Mouse (Mus musculus) heart, postnatal 25 days (tissue): Measurements from ENCODE around the gene Asb17. TPM values are rescaled to one million over a fixed set of nuclear protein-coding genes. Genes with fewer than 3 reads are reported as not detected.
"Not testable (repeated sequence)": the region's sequence is repeated elsewhere in the genome, so short reads cannot be mapped to it uniquely, and the experiment has no call there.

Experiments used
- DNase-seq: peaks from one replicate; pipeline ENCODE4 v3.0.0; 2022; ENCODE audit warnings: low spot score
- intact Hi-C: fragments of 180-260 bp; cut with DNase I; formaldehyde crosslinking; loops from one replicate; pipeline ENCODE4 v1.15.1; 2025
- total RNA-seq, 2 experiments: library from RNA; stranded (reverse); gene quantifications; 2 replicates each; pipeline ENCODE4 v1.2.3; 2021

Gene Asb17
- not detected for total RNA-seq

DNA sequence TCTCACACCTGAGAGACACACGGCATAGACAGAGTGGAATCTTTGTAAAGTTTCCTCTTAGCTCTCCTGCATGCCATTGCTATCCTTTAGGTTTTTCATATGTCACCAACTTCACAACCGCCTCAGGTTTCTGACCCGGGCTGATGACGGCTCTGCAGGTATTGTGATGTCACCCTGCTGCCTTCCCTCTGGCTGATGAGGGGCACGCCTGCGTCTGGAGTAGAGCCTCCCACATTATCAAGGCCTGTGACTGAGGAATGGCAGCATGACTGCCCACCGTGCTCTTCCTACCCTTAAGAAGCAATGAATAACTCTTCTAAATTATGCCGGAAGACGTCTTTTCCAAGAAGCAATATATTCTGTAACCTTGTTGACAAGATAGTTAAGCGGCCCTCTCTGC is at the start of gene Asb17:
TSS of gene Asb17 (plus strand) at position 180 of the 400 bp plus-strand sequence.
- intact Hi-C loops, result no loop called here

GRCm38 (mm10) chr3:153797574-153797973 is 46.4 kb upstream of the Asb17 start:
- intact Hi-C loops, result no loop called here
- DNase-seq, result no peak

More for the DNA sequence above, at the start of gene Asb17:
- no peak for DNase-seq

GRCm38 (mm10) chr3:153799603-153800002 is 44.4 kb upstream of the Asb17 start:
- intact Hi-C loops, result no loop called here
- no peak for DNase-seq

DNA sequence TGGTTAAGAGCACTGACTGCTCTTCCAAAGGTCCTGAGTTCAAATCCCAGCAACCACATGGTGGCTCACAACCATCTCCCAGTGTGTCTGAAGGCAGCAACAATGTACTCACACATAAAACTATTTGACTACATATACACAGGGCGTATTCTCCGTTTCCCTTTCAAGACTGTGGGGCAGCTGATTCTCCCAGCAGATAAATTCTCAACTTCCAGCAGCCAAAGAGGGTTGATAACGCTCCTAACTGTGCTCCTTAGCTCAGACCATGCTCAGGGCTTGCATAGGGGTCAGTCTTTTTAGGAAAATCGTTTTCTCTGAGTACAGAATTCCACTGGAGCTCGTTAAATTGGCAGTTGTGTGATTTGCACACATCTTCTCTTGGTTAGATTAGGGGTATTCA is 43.3 kb upstream of the Asb17 start:
- intact Hi-C loops, result no loop called here
- no peak for DNase-seq

DNA sequence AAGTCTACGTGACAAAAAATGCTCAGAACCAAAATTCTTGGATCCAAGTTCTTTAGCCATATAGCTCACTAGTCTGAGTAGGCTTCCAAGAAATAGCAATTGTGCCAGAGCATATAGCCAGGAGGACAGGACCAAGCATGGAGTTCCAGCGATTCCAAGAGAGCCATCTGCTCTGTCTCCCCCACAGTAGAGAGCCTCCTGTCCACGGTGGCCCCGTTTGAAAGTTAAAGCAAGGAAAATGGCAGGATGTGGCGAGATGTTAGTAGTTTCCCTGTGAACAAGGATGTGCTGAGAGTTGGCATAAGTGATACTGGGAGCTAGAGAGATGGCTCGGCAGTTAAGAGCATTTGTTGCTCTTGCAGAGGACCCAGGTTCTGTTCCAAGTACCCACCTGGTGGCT is 42.5 kb upstream of the Asb17 start:
- intact Hi-C loops, result no loop called here

GRCm38 (mm10) chr3:153802640-153803039 is 41.4 kb upstream of the Asb17 start:
- DNase-seq, result no peak
- intact Hi-C loops, result no loop called here

More for the DNA sequence above, 42.5 kb upstream of the Asb17 start:
- no peak for DNase-seq

DNA sequence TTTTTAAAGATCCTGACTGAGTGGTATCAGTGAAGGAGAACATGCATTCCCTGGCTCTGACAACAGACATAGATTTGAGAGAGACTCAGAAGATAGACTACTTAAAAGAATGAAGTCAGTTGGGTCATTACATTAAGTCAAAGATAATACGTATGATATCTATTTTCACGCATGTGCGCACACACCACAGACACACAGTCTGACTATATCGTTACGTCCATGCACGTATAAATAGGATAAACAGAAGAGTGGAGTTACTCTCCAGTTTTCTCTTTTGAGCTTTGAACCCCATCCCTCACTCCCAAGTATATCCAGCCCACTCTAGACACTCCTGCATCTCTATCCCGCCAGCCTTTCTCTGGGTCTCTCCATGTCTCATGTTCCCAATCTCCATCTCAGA is 40.0 kb upstream of the Asb17 start:
- intact Hi-C loops, result no loop called here
- no peak for DNase-seq

GRCm38 (mm10) chr3:153806077-153806772 is 37.8 kb upstream of the Asb17 start:
- DNase-seq, result peak; percentile 44
- intact Hi-C loops, result loop anchor here (2.0 to 5.0 kb wide), 4 partner anchors 79 to 1023 kb away; partner anchors contain the start of gene St6galnac3

- DNase-seq, result no peak
- intact Hi-C loops, result loop anchor here (2.0 to 5.0 kb wide), 4 partner anchors 80 to 1024 kb away; partner anchors contain the start of gene St6galnac3
Observed at GRCm38 (mm10) chr3:153806773-153807443, 37.1 kb upstream of the Asb17 start.

- intact Hi-C loops, result loop anchor here (2.0 to 5.0 kb wide), 4 partner anchors 80 to 1025 kb away; partner anchors contain the start of gene St6galnac3
- DNase-seq, result no peak
Observed at GRCm38 (mm10) chr3:153807444-153808149, 36.4 kb upstream of the Asb17 start.

- no peak for DNase-seq
- intact Hi-C loops, result loop anchor here (5.0 kb wide), 2 partner anchors 81 to 136 kb away; partner anchors contain the start of gene St6galnac3
Observed at GRCm38 (mm10) chr3:153808406-153808805, 35.6 kb upstream of the Asb17 start.

- intact Hi-C loops, result no loop called here
- no peak for DNase-seq
Observed at GRCm38 (mm10) chr3:153814026-153814425, 30.0 kb upstream of the Asb17 start.

- intact Hi-C loops, result no loop called here
- DNase-seq, result no peak
Observed at GRCm38 (mm10) chr3:153817376-153817890, 26.6 kb upstream of the Asb17 start.

- intact Hi-C loops, result no loop called here
- no peak for DNase-seq
Observed at GRCm38 (mm10) chr3:153818723-153819122, 25.3 kb upstream of the Asb17 start.

GRCm38 (mm10) chr3:153819438-153819837 is 24.6 kb upstream of the Asb17 start:
- intact Hi-C loops, result no loop called here
- DNase-seq, result no peak

- intact Hi-C loops, result no loop called here
- no peak for DNase-seq
Observed at GRCm38 (mm10) chr3:153823671-153824515, 20.1 kb upstream of the Asb17 start.

DNA sequence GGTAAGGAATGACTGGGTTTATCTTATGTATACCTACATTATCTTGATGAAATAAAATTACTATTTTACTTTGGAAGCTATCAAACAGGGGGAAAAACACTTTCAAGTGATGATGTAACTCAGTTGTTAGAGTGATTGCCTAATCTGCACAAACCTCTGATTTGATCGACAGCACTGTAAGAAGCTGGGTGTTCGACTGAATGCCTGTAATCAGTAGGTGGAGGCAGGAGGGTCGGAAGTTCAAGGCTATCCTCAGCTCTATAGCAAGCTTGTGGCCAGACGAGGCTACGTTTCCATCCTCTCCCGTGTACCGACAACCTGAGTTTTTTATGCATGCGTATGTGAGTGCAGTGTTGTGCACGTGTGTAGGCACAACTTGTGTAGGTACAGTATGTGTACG is 18.8 kb upstream of the Asb17 start:
- intact Hi-C loops, result no loop called here
- DNase-seq, result no peak

- intact Hi-C loops, result no loop called here
- no peak for DNase-seq
Observed at GRCm38 (mm10) chr3:153826616-153827015, 17.4 kb upstream of the Asb17 start.

DNA sequence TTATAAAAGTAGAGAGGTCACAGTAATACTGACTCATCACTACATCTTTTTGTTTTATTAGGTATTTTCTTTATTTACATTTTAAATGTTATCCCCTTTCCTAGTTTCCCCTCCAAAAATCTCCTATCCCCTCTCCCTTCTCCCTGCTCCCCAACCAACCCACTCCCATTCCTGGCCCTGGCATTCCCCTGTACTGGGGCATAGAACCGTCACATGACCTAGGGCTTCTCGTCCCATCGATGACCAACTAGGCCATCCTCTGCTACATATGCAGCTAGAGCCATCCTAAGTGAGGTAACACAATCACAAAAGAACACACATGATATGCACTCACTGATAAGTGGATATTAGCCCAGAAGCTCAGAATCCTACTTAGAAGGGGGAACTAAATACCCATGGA is 14.2 kb upstream of the Asb17 start:
- DNase-seq, intact Hi-C loops: not testable (repeated sequence)
